Mouse (Mus musculus) myocyte (in vitro differentiated cells): ENCODE measurements around the gene Cdc34. TPM values are rescaled to one million over a fixed set of nuclear protein-coding genes. Genes with fewer than 3 reads are reported as not detected.

Source experiments
- H3K27me3 ChIP-seq: one replicate; pipeline ENCODE4 v1.6.1; 2011; ENCODE audit not compliant: control insufficient read depth, insufficient read depth, insufficient read length
- H3K36me3 ChIP-seq: one replicate; pipeline ENCODE4 v1.6.1; 2011; ENCODE audit not compliant: control insufficient read depth, insufficient read depth
- H3K4me2 ChIP-seq: one replicate; pipeline ENCODE4 v1.6.1; 2011; ENCODE audit warnings: low read depth, control low read depth
- H3K4me3 ChIP-seq: one replicate; pipeline ENCODE4 v1.5.1; 2011; ENCODE audit warnings: mild to moderate bottlenecking, control low read depth, moderate library complexity
- H3K79me2 ChIP-seq: one replicate; pipeline ENCODE4 v1.6.1; 2011; ENCODE audit not compliant: control insufficient read depth, insufficient read depth
- H3ac ChIP-seq: one replicate; pipeline ENCODE4 v1.6.1; 2011; ENCODE audit not compliant: control insufficient read depth, insufficient read length
- CEBPB ChIP-seq: IDR thresholded peaks from 2 replicates; pipeline ENCODE4 v1.6.1; 2011; ENCODE audit warnings: mild to moderate bottlenecking, moderate library complexity; ENCODE audit not compliant: poor library complexity, insufficient read depth, severe bottlenecking
- MAX ChIP-seq: IDR thresholded peaks from one replicate; pipeline ENCODE4 v1.6.1; 2011; ENCODE audit warnings: low read depth, mild to moderate bottlenecking, control low read depth
- POLR2A ChIP-seq: IDR thresholded peaks from one replicate; pipeline ENCODE4 v1.6.1; 2011; ENCODE audit warnings: low read depth, mild to moderate bottlenecking, control low read depth, moderate library complexity; ENCODE audit not compliant: insufficient read length
- REST ChIP-seq: IDR thresholded peaks from one replicate; pipeline ENCODE4 v1.6.1; 2011; ENCODE audit warnings: mild to moderate bottlenecking, control low read depth, moderate library complexity; ENCODE audit not compliant: insufficient read depth, insufficient read length
- TCF3 ChIP-seq: IDR thresholded peaks from one replicate; pipeline ENCODE4 v1.6.1; 2011; ENCODE audit warnings: low read depth, control low read depth; ENCODE audit not compliant: insufficient read length
- polyA plus RNA-seq: library from polyadenylated mRNA; unstranded; fragments of >200 nt; fragmentation: generic; extraction: Trizol; gene quantifications from one replicate; pipeline ENCODE4 v1.2.1, GENCODE M21; 2012; ENCODE audit warnings: missing spikeins

Cdc34 gene
- polyA plus RNA-seq, 1 experiment, result 299 TPM

GRCm38 (mm10) chr10:79736706-79737105 is 54.7 kb downstream of the Cdc34 start:
- TF ChIP-seq MAX, result no peak
- TF ChIP-seq CEBPB, result no peak
- no peak for TF ChIP-seq POLR2A
- TF ChIP-seq REST, result no peak
- no peak for TF ChIP-seq TCF3
- H3K27me3 ChIP-seq, result no peaks in the 10 kb centered on the region
- H3K79me2 ChIP-seq, result no peaks in the 10 kb centered on the region
- H3K4me2 ChIP-seq, result no peak overlapping the region
- no peak overlapping the region for H3ac ChIP-seq
- H3K4me3 ChIP-seq, result no peak overlapping the region
- peaks cover 40% of the 10 kb centered on the region for H3K36me3 ChIP-seq

Other genes starting within 250 kb of the Cdc34 start
- gene Vmn2r83, start 213.5 kb upstream of the Cdc34 start, polyA plus RNA-seq, result not detected
- gene Plpp2, start 148.4 kb upstream of the Cdc34 start, polyA plus RNA-seq, result 68.7 TPM
- 26.6 TPM for gene Mier2, start 127.0 kb upstream of the Cdc34 start, polyA plus RNA-seq
- not detected for gene Theg, start 94.9 kb upstream of the Cdc34 start, polyA plus RNA-seq
- gene C2cd4c, start 68.2 kb upstream of the Cdc34 start, polyA plus RNA-seq, result 0.01 TPM
- 2.3 TPM for gene Shc2, start 44.3 kb upstream of the Cdc34 start, polyA plus RNA-seq
- gene Odf3l2, start 36.5 kb upstream of the Cdc34 start, polyA plus RNA-seq, result not detected
- not detected for gene Madcam1, start 17.6 kb upstream of the Cdc34 start, polyA plus RNA-seq
- 80.2 TPM for gene Tpgs1, start 12.8 kb upstream of the Cdc34 start, polyA plus RNA-seq
- 0.71 TPM for gene Gzmm, start 6.8 kb downstream of the Cdc34 start, polyA plus RNA-seq
- 1,268 TPM for gene Bsg, start 22.3 kb downstream of the Cdc34 start, polyA plus RNA-seq
- gene Hcn2, start 34.4 kb downstream of the Cdc34 start, polyA plus RNA-seq, result 0.35 TPM
- gene Polrmt, start 64.4 kb downstream of the Cdc34 start, polyA plus RNA-seq, result 82.3 TPM
- 0.26 TPM for gene Fgf22, start 72.9 kb downstream of the Cdc34 start, polyA plus RNA-seq
- gene Rnf126, start 84.8 kb downstream of the Cdc34 start, polyA plus RNA-seq, result 91.3 TPM
- gene Fstl3, start 95.1 kb downstream of the Cdc34 start, polyA plus RNA-seq, result 28.9 TPM
- gene Prss57, start 108.8 kb downstream of the Cdc34 start, polyA plus RNA-seq, result 0.07 TPM
- 70.0 TPM for gene Palm, start 111.4 kb downstream of the Cdc34 start, polyA plus RNA-seq
- gene Misp, start 138.8 kb downstream of the Cdc34 start, polyA plus RNA-seq, result 0.06 TPM
- 158 TPM for gene Ptbp1, start 172.2 kb downstream of the Cdc34 start, polyA plus RNA-seq
- gene Prtn3, start 192.3 kb downstream of the Cdc34 start, polyA plus RNA-seq, result 0.22 TPM
- 5.4 TPM for gene Plppr3, start 192.4 kb downstream of the Cdc34 start, polyA plus RNA-seq
- gene Elane, start 204.1 kb downstream of the Cdc34 start, polyA plus RNA-seq, result not detected
- gene Cfd, start 208.7 kb downstream of the Cdc34 start, polyA plus RNA-seq, result not detected
- 31.4 TPM for gene Med16, start 226.7 kb downstream of the Cdc34 start, polyA plus RNA-seq
- not detected for gene Gm26602, start 228.7 kb downstream of the Cdc34 start, polyA plus RNA-seq
- 0.59 TPM for gene Kiss1r, start 234.8 kb downstream of the Cdc34 start, polyA plus RNA-seq
- 69.0 TPM for gene R3hdm4, start 239.0 kb downstream of the Cdc34 start, polyA plus RNA-seq
- gene Arid3a, start 244.8 kb downstream of the Cdc34 start, polyA plus RNA-seq, result 1.2 TPM